Comparison of ENCODE assay signal across 12 mouse cellular contexts in genomic region chr6:5447013-5447412, GRCm38 (mm10). TPM values are rescaled to one million over a fixed set of nuclear protein-coding genes. Genes with fewer than 3 reads are reported as not detected.
"Had no signal": no experiment of that assay in that cellular context is flagged by ENCODE, and none has a peak within 500 bp of the region (broad histone marks: within the 10 kb centered on the region; RNA-seq: fewer than 3 reads in every experiment).

No protein-coding gene starts in this region.

- H3K4me2 ChIP-seq: limb, embryonic 15.5 days; liver, embryonic 12.5 days; lung, embryonic 14.5 days; neural tube, embryonic 15.5 days had no signal

- H3K36me3 ChIP-seq: limb, embryonic 15.5 days; liver, embryonic 12.5 days; neural tube, embryonic 15.5 days had no signal

- H3K4me3 ChIP-seq: limb, embryonic 15.5 days; liver, embryonic 12.5 days; myocyte; neural tube, embryonic 15.5 days had no signal

- H3K9me3 ChIP-seq: limb, embryonic 15.5 days; liver, embryonic 12.5 days; neural tube, embryonic 15.5 days had no signal

- DNase-seq: kidney, adult 18-20 months; kidney, postnatal 14 days; lung, embryonic 14.5 days; lung, postnatal 10 days; lung, postnatal 4 days; right cerebral cortex, postnatal 25 days; thymus, postnatal 36 days had no signal

- H3K27me3 ChIP-seq: limb, embryonic 15.5 days; neural tube, embryonic 15.5 days had no signal

- H3K27ac ChIP-seq: limb, embryonic 15.5 days; liver, embryonic 12.5 days; neural tube, embryonic 15.5 days had no signal

- H3K9ac ChIP-seq: limb, embryonic 15.5 days; liver, embryonic 12.5 days; lung, embryonic 14.5 days; neural tube, embryonic 15.5 days had no signal

RNA-seq across cellular contexts. Expression of gene Pdk4, which starts 49.1 kb away (rescaled TPM):
- total RNA-seq: megakaryocyte, adult 5-6 weeks had no signal
